Mouse (Mus musculus): Measurements from ENCODE around the gene Acot2. TPM values are rescaled to one million over a fixed set of nuclear protein-coding genes. Genes with fewer than 3 reads are reported as not detected.
A peak's percentile ranks its signal among the peaks of the same experiment; 100 is the strongest.
"Not testable (repeated sequence)": the region's sequence is repeated elsewhere in the genome, so short reads cannot be mapped to it uniquely, and the experiment has no call there.

Gene Acot2
- 11.6 and 13.2 TPM in 2 replicates for polyA plus RNA-seq (2014; fragmentation: Nextera tagmentation; extraction: Ambion mirVana)

DNA sequence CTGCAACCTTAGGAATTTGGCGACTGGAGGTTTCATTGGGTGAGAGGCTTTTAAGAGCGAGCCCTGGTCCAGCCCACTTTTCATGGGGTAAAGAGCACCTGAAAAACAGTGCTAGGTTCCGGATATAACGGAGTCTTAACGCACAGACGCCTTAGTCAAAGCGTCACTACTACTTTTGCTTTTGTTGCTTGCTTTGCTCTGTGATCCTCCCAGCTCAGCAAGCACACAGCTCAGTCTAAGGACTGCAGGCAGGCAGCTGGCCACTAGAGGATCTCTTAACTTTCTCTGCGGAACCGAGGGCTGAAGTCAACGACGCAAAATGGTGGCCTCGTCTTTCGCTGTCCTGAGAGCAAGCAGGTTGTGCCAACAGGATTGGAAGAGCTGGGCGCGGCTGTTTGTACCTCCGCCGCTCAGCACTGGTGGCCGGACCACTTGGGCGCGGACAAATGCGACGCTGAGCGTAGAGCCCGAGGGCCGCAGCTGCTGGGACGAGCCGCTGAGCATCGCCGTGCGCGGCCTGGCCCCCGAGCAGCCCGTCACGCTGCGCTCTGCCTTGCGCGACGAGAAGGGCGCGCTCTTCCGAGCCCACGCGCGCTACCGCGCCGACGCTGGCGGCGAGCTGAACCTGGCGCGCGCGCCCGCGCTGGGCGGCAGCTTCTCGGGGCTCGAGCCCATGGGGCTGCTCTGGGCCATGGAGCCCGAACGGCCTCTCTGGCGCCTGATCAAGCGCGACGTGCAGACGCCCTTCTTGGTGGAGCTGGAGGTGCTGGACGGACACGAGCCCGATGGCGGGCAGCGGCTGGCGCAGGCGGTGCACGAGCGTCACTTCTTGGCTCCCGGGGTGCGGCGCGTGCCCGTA, at the start of gene Acot2:
Acot2 (plus strand) TSS at position 279 of the 859 bp plus-strand sequence.
- ATAC-seq (ENCODE audit: low FRiP score) = peak; percentile 91
- H3K9ac ChIP-seq (ENCODE audit: low read length) = peak within 1 kb of the TSS; percentile 81
- peak within 1 kb of the TSS; percentile 65 for H3K4me2 ChIP-seq
- peak within 1 kb of the TSS; percentile 59 for H3K4me3 ChIP-seq (ENCODE audit: low read depth, low read length)
- no peaks in the 10 kb centered on the region for H3K9me3 ChIP-seq (ENCODE audit: control insufficient read depth, low read length)
- under 1% methylated on average over 72 of the region's 80 CpGs for WGBS
- no peaks in the 10 kb centered on the region for H3K27me3 ChIP-seq (ENCODE audit: control insufficient read depth, insufficient read depth, low read length)
- H3K27ac ChIP-seq (ENCODE audit: low read depth, low read length) = peak within 1 kb of the TSS; percentile 72
- DNase-seq (ENCODE audit: low spot score, missing footprints) = peak; percentile 97
- H3K4me1 ChIP-seq (ENCODE audit: control insufficient read depth, insufficient read depth, low read length) = peaks cover 4% of the 10 kb centered on the region; the same call in 1 of the 2 replicates
- no peaks in the 10 kb centered on the region for H3K36me3 ChIP-seq (ENCODE audit: control insufficient read depth, insufficient read depth, low read length)

DNA sequence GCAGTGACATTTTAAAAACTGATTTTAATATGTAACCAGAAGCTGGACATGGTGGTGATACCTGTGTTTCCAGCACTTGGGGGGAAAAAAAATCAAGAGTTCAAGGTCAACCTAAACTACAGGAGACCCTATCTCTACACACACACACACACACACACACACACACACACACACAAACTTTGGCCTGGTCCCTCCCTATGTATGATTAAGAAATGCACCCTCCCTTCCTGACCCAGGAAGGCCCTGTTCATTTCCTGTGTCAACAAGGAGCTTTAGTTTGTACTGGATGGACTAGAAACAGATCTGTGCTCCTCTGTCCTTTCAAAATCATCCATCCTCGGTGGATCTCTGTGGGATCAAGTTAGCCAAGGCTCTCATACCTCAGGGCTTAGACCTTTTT, 49.1 kb upstream of the Acot2 start:
- not testable (repeated sequence) for H3K27ac ChIP-seq (ENCODE audit: low read depth, low read length); H3K4me2 ChIP-seq; H3K27me3 ChIP-seq (ENCODE audit: control insufficient read depth, insufficient read depth, low read length); H3K4me1 ChIP-seq (ENCODE audit: control insufficient read depth, insufficient read depth, low read length); H3K4me3 ChIP-seq (ENCODE audit: low read depth, low read length); H3K9ac ChIP-seq (ENCODE audit: low read length); H3K36me3 ChIP-seq (ENCODE audit: control insufficient read depth, insufficient read depth, low read length); ATAC-seq (ENCODE audit: low FRiP score); H3K9me3 ChIP-seq (ENCODE audit: control insufficient read depth, low read length)
- WGBS = 32% methylated on average over 1 of the region's 1 CpGs
- peak; percentile 77 for DNase-seq (ENCODE audit: low spot score, missing footprints)

- H3K27me3 ChIP-seq (ENCODE audit: control insufficient read depth, insufficient read depth, low read length) = no peaks in the 10 kb centered on the region
- peak; percentile 62 for DNase-seq (ENCODE audit: low spot score, missing footprints)
- no peak for ATAC-seq (ENCODE audit: low FRiP score)
- WGBS = 70% methylated on average over 2 of the region's 2 CpGs
- H3K9ac ChIP-seq (ENCODE audit: low read length) = no peak overlapping the region
- H3K4me1 ChIP-seq (ENCODE audit: control insufficient read depth, insufficient read depth, low read length) = peaks cover 2% of the 10 kb centered on the region; the same call in 1 of the 2 replicates
- no peak overlapping the region for H3K27ac ChIP-seq (ENCODE audit: low read depth, low read length)
- no peaks in the 10 kb centered on the region for H3K36me3 ChIP-seq (ENCODE audit: control insufficient read depth, insufficient read depth, low read length)
- no peak overlapping the region for H3K4me2 ChIP-seq
- H3K4me3 ChIP-seq (ENCODE audit: low read depth, low read length) = no peak overlapping the region
- H3K9me3 ChIP-seq (ENCODE audit: control insufficient read depth, low read length) = no peaks in the 10 kb centered on the region
These were observed 48.3 kb upstream of the Acot2 start for GRCm38 (mm10) chr12:83939332-83939731.

DNA sequence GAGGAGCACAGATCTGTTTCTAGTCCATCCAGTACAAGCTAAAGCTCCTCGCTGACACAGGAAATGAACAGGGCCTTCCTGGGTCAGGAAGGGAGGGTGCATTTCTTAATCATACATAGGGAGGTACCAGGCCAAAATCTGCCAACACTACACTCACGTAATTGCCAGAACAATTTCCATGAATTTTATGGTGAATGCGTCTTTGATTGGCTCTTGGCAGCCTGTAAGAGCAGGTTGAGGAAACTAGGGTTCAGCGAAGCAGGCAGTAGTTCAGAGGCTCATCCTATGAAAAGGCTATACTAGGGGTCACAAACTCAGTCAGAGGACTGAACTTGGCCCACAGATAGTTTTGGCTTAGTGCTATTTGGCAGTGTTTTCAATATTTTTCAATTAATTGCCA, 47.6 kb upstream of the Acot2 start:
- Histone ChIP-seq H3K27me3 (ENCODE audit: control insufficient read depth, insufficient read depth, low read length) (no peaks in the 10 kb centered on the region), H3K9ac (ENCODE audit: low read length) (no peak overlapping the region), H3K4me2 (no peak overlapping the region), H3K4me1 (ENCODE audit: control insufficient read depth, insufficient read depth, low read length) (peaks cover 2% of the 10 kb centered on the region; the same call in 1 of the 2 replicates), H3K27ac (ENCODE audit: low read depth, low read length) (no peak overlapping the region), H3K4me3 (ENCODE audit: low read depth, low read length) (no peak overlapping the region), H3K9me3 (ENCODE audit: control insufficient read depth, low read length) (no peaks in the 10 kb centered on the region), H3K36me3 (ENCODE audit: control insufficient read depth, insufficient read depth, low read length) (no peaks in the 10 kb centered on the region)
- ATAC-seq (ENCODE audit: low FRiP score) (no peak), DNase-seq (ENCODE audit: low spot score, missing footprints) (no peak)
- 55% methylated on average over 4 of the region's 4 CpGs for WGBS

DNA sequence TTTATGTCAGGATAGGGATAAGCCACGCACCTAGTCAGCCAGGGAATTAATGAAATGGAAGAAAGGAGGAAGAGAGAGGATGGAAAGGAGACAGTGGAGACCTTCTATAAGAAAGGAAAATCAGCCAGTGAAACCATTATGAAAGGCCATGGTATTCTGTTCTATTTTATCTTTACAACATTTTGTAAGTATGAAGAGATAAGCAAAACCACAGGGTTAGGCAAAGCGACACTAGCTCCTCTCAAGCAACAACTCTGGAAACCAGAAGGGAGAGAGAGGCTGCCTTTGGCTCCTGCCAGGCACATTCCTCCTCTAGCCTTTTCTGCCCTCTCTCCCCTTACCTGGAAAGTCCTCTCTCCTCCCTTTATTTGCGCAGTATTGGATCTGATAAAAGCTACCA, 45.7 kb upstream of the Acot2 start:
- H3K4me1 ChIP-seq (ENCODE audit: control insufficient read depth, insufficient read depth, low read length) = peaks cover 2% of the 10 kb centered on the region; the same call in 1 of the 2 replicates
- no peak for ATAC-seq (ENCODE audit: low FRiP score)
- no peaks in the 10 kb centered on the region for H3K9me3 ChIP-seq (ENCODE audit: control insufficient read depth, low read length)
- no peak overlapping the region for H3K4me2 ChIP-seq
- no peak overlapping the region for H3K27ac ChIP-seq (ENCODE audit: low read depth, low read length)
- 83% methylated on average over 3 of the region's 3 CpGs for WGBS
- no peak overlapping the region for H3K4me3 ChIP-seq (ENCODE audit: low read depth, low read length)
- H3K27me3 ChIP-seq (ENCODE audit: control insufficient read depth, insufficient read depth, low read length) = no peaks in the 10 kb centered on the region
- no peak for DNase-seq (ENCODE audit: low spot score, missing footprints)
- no peak overlapping the region for H3K9ac ChIP-seq (ENCODE audit: low read length)
- no peaks in the 10 kb centered on the region for H3K36me3 ChIP-seq (ENCODE audit: control insufficient read depth, insufficient read depth, low read length)

GRCm38 (mm10) chr12:83947260-83947811, 40.3 kb upstream of the Acot2 start:
- Histone ChIP-seq H3K4me2 (no peak overlapping the region), H3K27ac (ENCODE audit: low read depth, low read length) (no peak overlapping the region), H3K4me3 (ENCODE audit: low read depth, low read length) (no peak overlapping the region), H3K27me3 (ENCODE audit: control insufficient read depth, insufficient read depth, low read length) (no peaks in the 10 kb centered on the region), H3K9ac (ENCODE audit: low read length) (no peak overlapping the region), H3K36me3 (ENCODE audit: control insufficient read depth, insufficient read depth, low read length) (peaks cover 3% of the 10 kb centered on the region; the same call in 1 of the 2 replicates), H3K9me3 (ENCODE audit: control insufficient read depth, low read length) (no peaks in the 10 kb centered on the region), H3K4me1 (ENCODE audit: control insufficient read depth, insufficient read depth, low read length) (peaks cover 13% of the 10 kb centered on the region)
- WGBS = 88% methylated on average over 8 of the region's 8 CpGs
- DNase-seq (ENCODE audit: low spot score, missing footprints) = no peak
- no peak for ATAC-seq (ENCODE audit: low FRiP score)

DNA sequence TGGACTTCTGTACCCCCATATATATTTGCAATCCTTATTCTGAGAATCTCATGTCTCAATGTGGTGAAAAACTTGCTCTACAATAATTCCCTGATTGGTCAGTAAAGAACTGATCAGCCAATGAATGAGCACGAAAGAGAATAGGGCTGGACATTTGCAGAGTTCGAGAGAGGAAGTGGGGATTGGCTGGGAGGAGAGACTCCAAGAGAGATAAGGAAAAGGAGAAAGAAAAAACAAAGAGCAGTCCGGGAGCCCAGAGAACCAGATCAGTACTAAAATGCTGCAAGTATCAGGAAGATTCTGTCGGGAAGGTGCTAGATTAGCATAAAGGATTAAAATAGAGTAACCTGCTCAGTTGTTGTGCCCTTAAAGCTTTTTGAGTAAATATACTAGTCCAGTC, 38.6 kb upstream of the Acot2 start:
- Histone ChIP-seq H3K36me3 (ENCODE audit: control insufficient read depth, insufficient read depth, low read length) (peaks cover 5% of the 10 kb centered on the region; the same call in 1 of the 2 replicates), H3K9ac (ENCODE audit: low read length) (no peak overlapping the region), H3K4me3 (ENCODE audit: low read depth, low read length) (no peak overlapping the region), H3K27ac (ENCODE audit: low read depth, low read length) (no peak overlapping the region), H3K9me3 (ENCODE audit: control insufficient read depth, low read length) (no peaks in the 10 kb centered on the region), H3K4me1 (ENCODE audit: control insufficient read depth, insufficient read depth, low read length) (peaks cover 18% of the 10 kb centered on the region), H3K27me3 (ENCODE audit: control insufficient read depth, insufficient read depth, low read length) (no peaks in the 10 kb centered on the region), H3K4me2 (no peak overlapping the region)
- 74% methylated on average over 4 of the region's 4 CpGs for WGBS
- DNase-seq (ENCODE audit: low spot score, missing footprints) = no peak
- ATAC-seq (ENCODE audit: low FRiP score) = no peak

DNA sequence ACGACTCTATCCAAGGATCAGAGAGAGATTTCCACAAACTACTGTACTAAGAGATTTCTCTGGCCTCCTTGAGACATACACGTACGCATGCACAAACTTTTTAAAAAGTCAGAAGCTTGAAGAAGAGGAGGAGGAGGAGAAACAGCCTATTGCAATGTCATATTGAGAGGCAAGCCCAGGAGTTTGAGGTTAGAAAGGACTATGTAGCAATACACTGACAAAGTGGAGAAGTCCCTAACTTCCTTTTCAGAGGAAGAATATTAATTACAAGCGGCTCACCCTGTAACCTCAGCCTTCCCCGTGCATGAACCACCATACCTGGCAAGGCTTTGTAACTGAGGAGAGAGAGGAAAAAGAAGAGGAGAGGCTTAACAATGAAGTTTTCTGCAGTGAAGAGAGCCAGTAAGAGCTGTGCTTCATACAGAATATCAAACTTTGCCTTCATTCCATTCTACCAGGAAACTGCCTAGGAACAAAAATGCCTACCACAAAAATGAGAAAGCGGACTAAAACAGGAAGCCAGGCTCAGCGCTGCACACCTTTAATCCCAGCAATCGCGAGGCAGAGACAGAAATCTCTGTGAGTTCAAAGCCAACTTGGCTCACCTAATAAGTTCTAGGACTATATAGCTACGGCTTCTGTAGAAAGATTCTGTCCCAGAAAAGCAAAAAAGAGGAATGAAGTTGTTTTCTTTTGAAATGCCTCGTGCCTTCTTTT, 37.7 kb upstream of the Acot2 start:
- Histone ChIP-seq H3K27ac (ENCODE audit: low read depth, low read length) (no peak overlapping the region), H3K9me3 (ENCODE audit: control insufficient read depth, low read length) (no peaks in the 10 kb centered on the region), H3K4me1 (ENCODE audit: control insufficient read depth, insufficient read depth, low read length) (peaks cover 18% of the 10 kb centered on the region), H3K4me3 (ENCODE audit: low read depth, low read length) (peak overlapping the region; percentile 66), H3K4me2 (peak overlapping the region; percentile 91), H3K9ac (ENCODE audit: low read length) (peak overlapping the region; percentile 78), H3K27me3 (ENCODE audit: control insufficient read depth, insufficient read depth, low read length) (no peaks in the 10 kb centered on the region), H3K36me3 (ENCODE audit: control insufficient read depth, insufficient read depth, low read length) (peaks cover 5% of the 10 kb centered on the region; the same call in 1 of the 2 replicates)
- no peak for DNase-seq (ENCODE audit: low spot score, missing footprints)
- ATAC-seq (ENCODE audit: low FRiP score) = no peak
- WGBS = 30% methylated on average over 11 of the region's 11 CpGs

DNA sequence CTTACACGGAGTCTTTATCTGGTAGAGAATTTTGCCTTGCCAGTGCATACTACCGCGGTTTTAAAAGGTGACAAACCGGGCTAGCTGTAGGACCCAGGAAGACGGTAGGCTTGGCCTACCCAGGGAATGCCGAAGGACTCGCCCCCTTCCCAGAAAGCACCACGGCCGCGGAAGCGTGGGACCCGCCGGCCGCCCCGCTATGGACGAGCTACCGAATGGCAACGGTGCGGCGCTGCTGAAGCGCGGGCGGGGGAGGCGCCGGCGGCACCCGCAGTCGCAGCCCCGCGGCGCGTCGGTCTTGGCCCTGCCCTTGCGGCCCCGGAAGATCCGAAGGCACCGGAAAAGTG, 37.2 kb upstream of the Acot2 start, which contains the start of gene Riox1:
Riox1 (plus strand) TSS at position 116 of the 347 bp plus-strand sequence.
- WGBS = under 1% methylated on average over 37 of the region's 37 CpGs
- Histone ChIP-seq H3K27me3 (ENCODE audit: control insufficient read depth, insufficient read depth, low read length) (no peaks in the 10 kb centered on the region), H3K4me1 (ENCODE audit: control insufficient read depth, insufficient read depth, low read length) (peaks cover 18% of the 10 kb centered on the region)

More for the DNA sequence above, 37.2 kb upstream of the Acot2 start, which contains the start of gene Riox1:
- Histone ChIP-seq H3K9ac (ENCODE audit: low read length) (peak within 1 kb of the TSS; percentile 78), H3K9me3 (ENCODE audit: control insufficient read depth, low read length) (no peaks in the 10 kb centered on the region), H3K4me3 (ENCODE audit: low read depth, low read length) (peak within 1 kb of the TSS; percentile 66), H3K36me3 (ENCODE audit: control insufficient read depth, insufficient read depth, low read length) (peaks cover 5% of the 10 kb centered on the region), H3K27ac (ENCODE audit: low read depth, low read length) (peak within 1 kb of the TSS; percentile 72), H3K4me2 (peak within 1 kb of the TSS; percentile 91)
- no peak for DNase-seq (ENCODE audit: low spot score, missing footprints)
- ATAC-seq (ENCODE audit: low FRiP score) = peak; percentile 94
